Mouse (Mus musculus): ENCODE measurements at regions not wholly inside any gene's neighbourhood (a gene's known extent, or its start where the extent isn't known, plus 50 kb on each side); places are given as distances from the start of the nearest gene placed in this dataset.

GRCm38 (mm10) chr19:16046977-16047376 is 62.2 kb upstream of the Cep78 start:
- no peak for TF ChIP-seq CTCF (IDR thresholded peaks at IDR 0.05; ENCODE audit: extremely low read depth, insufficient read depth, low read length)
- no peak for TF ChIP-seq POLR2A (IDR thresholded peaks at IDR 0.05; ENCODE audit: extremely low read depth, insufficient read depth, low read length)

All from cortical plate, adult 2 months (tissue).